Mouse (Mus musculus) hindbrain, embryonic 14.5 days (tissue): ENCODE measurements around the gene Galnt16. TPM values are rescaled to one million over a fixed set of nuclear protein-coding genes. Genes with fewer than 3 reads are reported as not detected.

ENCODE experiments used
- ATAC-seq: fragments of 200-750 bp; cut with Nextera tagmentation; 2 replicates; pipeline ENCODE4 v1.8.0; 2017; ENCODE audit warnings: moderate number of reproducible peaks, mild to moderate bottlenecking, moderate TSS enrichment, moderate library complexity; ENCODE audit not compliant: low FRiP score
- DNase-seq: peaks from one replicate; pipeline ENCODE4 v3.0.0-alpha.2; 2015; ENCODE audit warnings: low spot score
- H3K27ac ChIP-seq: fragments of 300-500 bp; sonication (generic); 2 replicates; pipeline ENCODE4 v1.5.1; 2014; ENCODE audit warnings: mild to moderate bottlenecking, moderate library complexity
- H3K27me3 ChIP-seq: fragments of 300-500 bp; sonication (generic); 2 replicates; pipeline ENCODE4 v1.6.1; 2014; ENCODE audit warnings: mild to moderate bottlenecking, low read length, mixed read lengths; ENCODE audit not compliant: control insufficient read depth, insufficient read depth
- H3K36me3 ChIP-seq: fragments of 300-500 bp; sonication (generic); replicated peaks from 2 replicates; pipeline ENCODE4 v1.6.1; 2014; ENCODE audit not compliant: control insufficient read depth, insufficient read depth
- H3K4me1 ChIP-seq: fragments of 300-500 bp; sonication (generic); replicated peaks from 2 replicates; pipeline ENCODE4 v1.6.1; 2014; ENCODE audit warnings: antibody characterized with exemption, low read length, mixed read lengths; ENCODE audit not compliant: control insufficient read depth, insufficient read depth
- H3K4me2 ChIP-seq: fragments of 300-500 bp; sonication (generic); replicated peaks from 2 replicates; pipeline ENCODE4 v1.6.1; 2014; ENCODE audit warnings: mild to moderate bottlenecking, moderate library complexity
- H3K4me3 ChIP-seq: fragments of 300-500 bp; sonication (generic); replicated peaks from 2 replicates; pipeline ENCODE4 v1.5.1; 2014; ENCODE audit warnings: mild to moderate bottlenecking, low read length
- H3K9ac ChIP-seq: fragments of 300-500 bp; sonication (generic); 2 replicates; pipeline ENCODE4 v1.6.1; 2014
- H3K9me3 ChIP-seq: fragments of 300-500 bp; sonication (generic); 2 replicates; pipeline ENCODE4 v1.6.1; 2016; ENCODE audit warnings: low read length; ENCODE audit not compliant: control insufficient read depth
- WGBS: fragments of 180-500 bp; shearing (Covaris S2); extraction: QIAGEN DNeasy Blood & Tissue Kit; methylation state at CpG from one replicate; pipeline ENCODE4 v1.1.7; 2014; 5-methylcytosine and 5-hydroxymethylcytosine counted together
- polyA plus RNA-seq: library from polyadenylated mRNA; unstranded; fragments of >200 nt; fragmentation: Nextera tagmentation; extraction: Ambion mirVana; gene quantifications from 2 replicates; pipeline ENCODE4 v1.2.1, GENCODE M21; 2014

Gene Galnt16
- polyA plus RNA-seq, 1 experiment from 2014 or later = 21.2 TPM

GRCm38 (mm10) chr12:80504718-80505117 is 13.4 kb upstream of the Galnt16 start:
- Histone ChIP-seq H3K27me3 (no peaks in the 10 kb centered on the region), H3K36me3 (no peaks in the 10 kb centered on the region), H3K9ac (no peak overlapping the region), H3K4me1 (no peaks in the 10 kb centered on the region), H3K4me3 (no peak overlapping the region), H3K9me3 (no peaks in the 10 kb centered on the region), H3K27ac (no peak overlapping the region), H3K4me2 (no peak overlapping the region)
- WGBS = 86% methylated on average over 5 of the region's 5 CpGs
- ATAC-seq = no peak
- no peak for DNase-seq

- WGBS = 50% methylated on average over 14 of the region's 14 CpGs
- Histone ChIP-seq H3K9ac (no peak overlapping the region), H3K9me3 (no peaks in the 10 kb centered on the region), H3K27ac (no peak overlapping the region), H3K4me1 (no peaks in the 10 kb centered on the region), H3K4me2 (no peak overlapping the region), H3K4me3 (no peak overlapping the region), H3K36me3 (no peaks in the 10 kb centered on the region), H3K27me3 (no peaks in the 10 kb centered on the region)
- DNase-seq = no peak
- ATAC-seq = no peak
Observed at GRCm38 (mm10) chr12:80507041-80507745, 10.9 kb upstream of the Galnt16 start.

- under 1% methylated on average over 25 of the region's 25 CpGs for WGBS
- peak overlapping the region; percentile 97 for H3K4me2 ChIP-seq
- peaks cover 15% of the 10 kb centered on the region for H3K27me3 ChIP-seq
- DNase-seq (no peak), ATAC-seq (no peak; the same call in 1 of the 2 replicates)
- peak overlapping the region; percentile 71 for H3K9ac ChIP-seq
- H3K4me3 ChIP-seq = peak overlapping the region; percentile 83
- H3K27ac ChIP-seq = peak overlapping the region; percentile 86
- H3K4me1 ChIP-seq = peaks cover 32% of the 10 kb centered on the region
- H3K9me3 ChIP-seq = no peaks in the 10 kb centered on the region
- H3K36me3 ChIP-seq = no peaks in the 10 kb centered on the region
Observed at GRCm38 (mm10) chr12:80518393-80518756, 298 bp downstream of the Galnt16 start.

GRCm38 (mm10) chr12:80518757-80519620 is 912 bp downstream of the Galnt16 start:
- ATAC-seq = peak; percentile 85
- Histone ChIP-seq H3K4me1 (peaks cover 32% of the 10 kb centered on the region), H3K4me3 (peak overlapping the region; percentile 83), H3K9me3 (no peaks in the 10 kb centered on the region), H3K27me3 (peaks cover 15% of the 10 kb centered on the region), H3K36me3 (no peaks in the 10 kb centered on the region), H3K4me2 (peak overlapping the region; percentile 97), H3K9ac (peak overlapping the region; percentile 71), H3K27ac (peak overlapping the region; percentile 86)
- WGBS = under 1% methylated on average over 83 of the region's 90 CpGs
- DNase-seq = peak; percentile 75

GRCm38 (mm10) chr12:80519621-80520332 is 1.7 kb downstream of the Galnt16 start:
- Histone ChIP-seq H3K27me3 (peaks cover 15% of the 10 kb centered on the region), H3K9ac (peak overlapping the region; percentile 71), H3K36me3 (no peaks in the 10 kb centered on the region), H3K4me2 (peak overlapping the region; percentile 97), H3K9me3 (no peaks in the 10 kb centered on the region), H3K4me1 (peaks cover 32% of the 10 kb centered on the region), H3K4me3 (peak overlapping the region; percentile 83), H3K27ac (peak overlapping the region; percentile 86)
- ATAC-seq (peak; percentile 59; the same call in 1 of the 2 replicates), DNase-seq (peak; percentile 65)
- under 1% methylated on average over 41 of the region's 43 CpGs for WGBS

GRCm38 (mm10) chr12:80522006-80522405 is 3.9 kb downstream of the Galnt16 start:
- Histone ChIP-seq H3K9me3 (no peaks in the 10 kb centered on the region), H3K4me2 (no peak overlapping the region; the same call in 1 of the 2 replicates), H3K36me3 (no peaks in the 10 kb centered on the region), H3K27me3 (peaks cover 6% of the 10 kb centered on the region), H3K4me1 (peaks cover 35% of the 10 kb centered on the region), H3K4me3 (no peak overlapping the region), H3K27ac (0 out of 2 replicates have a peak overlapping the region, but pooled peaks have one; percentile 38), H3K9ac (no peak overlapping the region)
- no peak for ATAC-seq
- 52% methylated on average over 3 of the region's 3 CpGs for WGBS
- DNase-seq = peak; percentile 53

GRCm38 (mm10) chr12:80524276-80524921 is 6.3 kb downstream of the Galnt16 start:
- Histone ChIP-seq H3K4me3 (no peak overlapping the region), H3K27me3 (no peaks in the 10 kb centered on the region), H3K4me2 (no peak overlapping the region), H3K9me3 (no peaks in the 10 kb centered on the region), H3K9ac (no peak overlapping the region), H3K36me3 (no peaks in the 10 kb centered on the region), H3K4me1 (peaks cover 45% of the 10 kb centered on the region), H3K27ac (no peak overlapping the region)
- DNase-seq (no peak), ATAC-seq (no peak)
- 29% methylated on average over 12 of the region's 12 CpGs for WGBS

GRCm38 (mm10) chr12:80525513-80525912 is 7.4 kb downstream of the Galnt16 start:
- Histone ChIP-seq H3K9me3 (no peaks in the 10 kb centered on the region), H3K9ac (no peak overlapping the region), H3K36me3 (no peaks in the 10 kb centered on the region), H3K27ac (no peak overlapping the region), H3K4me2 (no peak overlapping the region), H3K4me1 (peaks cover 35% of the 10 kb centered on the region), H3K27me3 (no peaks in the 10 kb centered on the region), H3K4me3 (no peak overlapping the region)
- WGBS = 12% methylated on average over 7 of the region's 7 CpGs
- DNase-seq = no peak
- ATAC-seq = no peak; the same call in 1 of the 2 replicates
